Mouse (Mus musculus): ENCODE data around the gene Pnpla5.

DNA sequence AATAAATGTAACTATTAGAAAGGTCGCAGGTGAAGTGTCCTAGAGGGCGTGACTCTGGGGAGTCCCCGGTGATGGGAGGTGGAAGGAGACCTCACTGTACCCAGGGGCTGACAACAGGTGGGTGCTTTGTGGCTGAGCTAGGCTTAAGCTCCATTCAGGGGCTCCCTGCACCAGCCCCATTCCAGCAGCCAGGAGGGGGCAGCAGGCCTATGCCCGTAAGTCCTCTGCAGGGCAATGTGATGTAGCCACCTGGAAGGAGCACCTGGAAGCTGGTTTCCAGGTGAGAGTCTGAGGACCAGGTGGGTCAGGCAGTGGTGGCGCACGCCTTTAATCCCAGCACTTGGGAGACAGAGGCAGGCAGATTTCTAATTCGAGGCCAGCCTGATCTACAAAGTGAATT, 1.1 kb upstream of the Pnpla5 start:
- peak in 1 of 2 experiments; percentile 27; a peak in 1 of 4 replicates for TF ChIP-seq CTCF (conservative IDR thresholded peaks at IDR 0.05 in 1 of 2, IDR thresholded peaks at IDR 0.05 in 1 of 2; ENCODE audit: low read depth in 2 of 2, low read length in 2 of 2)
- no peak for TF ChIP-seq E2F4 (IDR thresholded peaks at IDR 0.05; ENCODE audit: insufficient replicate concordance, low read depth, low read length)
- no peak for TF ChIP-seq SIN3A (IDR thresholded peaks at IDR 0.05; ENCODE audit: low read length)
- TF ChIP-seq KAT2A (IDR thresholded peaks at IDR 0.05; ENCODE audit: insufficient replicate concordance, low read length), result no peak
- TF ChIP-seq NRF1 (IDR thresholded peaks at IDR 0.05; ENCODE audit: low read depth, low read length), result no peak
- TF ChIP-seq EP300 (IDR thresholded peaks at IDR 0.05; ENCODE audit: low read length), result no peak
- TF ChIP-seq POLR2A (IDR thresholded peaks at IDR 0.05; ENCODE audit: low read depth, low read length), result no peak
